Mouse (Mus musculus) urinary bladder, postnatal 10 days (tissue): ENCODE measurements around the gene Tbl1xr1.

Experiments
- DNase-seq: peaks from one replicate; pipeline ENCODE4 v3.0.0; 2022; ENCODE audit warnings: low spot score

The Tbl1xr1 gene

GRCm38 (mm10) chr3:22142846-22143641, 66.6 kb downstream of the Tbl1xr1 start:
- no peak for DNase-seq

GRCm38 (mm10) chr3:22144255-22144654, 67.8 kb downstream of the Tbl1xr1 start:
- no peak for DNase-seq

- no peak for DNase-seq
These were observed 71.0 kb downstream of the Tbl1xr1 start for GRCm38 (mm10) chr3:22147433-22147927.

GRCm38 (mm10) chr3:22148306-22148932, 72.0 kb downstream of the Tbl1xr1 start:
- no peak for DNase-seq

GRCm38 (mm10) chr3:22150872-22151530, 74.5 kb downstream of the Tbl1xr1 start:
- no peak for DNase-seq

- no peak for DNase-seq
These were observed 76.3 kb downstream of the Tbl1xr1 start for GRCm38 (mm10) chr3:22152773-22153172.

GRCm38 (mm10) chr3:22154522-22154921, 78.1 kb downstream of the Tbl1xr1 start:
- DNase-seq = no peak

- DNase-seq = no peak
These were observed 79.9 kb downstream of the Tbl1xr1 start for GRCm38 (mm10) chr3:22156397-22156796.

- DNase-seq = no peak
These were observed 86.5 kb downstream of the Tbl1xr1 start for GRCm38 (mm10) chr3:22162948-22163347.

GRCm38 (mm10) chr3:22167856-22168255, 91.4 kb downstream of the Tbl1xr1 start:
- no peak for DNase-seq

- DNase-seq = no peak
These were observed 92.0 kb downstream of the Tbl1xr1 start for GRCm38 (mm10) chr3:22168432-22168831.

GRCm38 (mm10) chr3:22171526-22171925, 95.1 kb downstream of the Tbl1xr1 start:
- no peak for DNase-seq

- DNase-seq = no peak
These were observed 96.0 kb downstream of the Tbl1xr1 start for GRCm38 (mm10) chr3:22172410-22172809.

GRCm38 (mm10) chr3:22173171-22173570, 96.7 kb downstream of the Tbl1xr1 start:
- no peak for DNase-seq

GRCm38 (mm10) chr3:22174232-22174631, 97.8 kb downstream of the Tbl1xr1 start:
- no peak for DNase-seq

- no peak for DNase-seq
These were observed 103.6 kb downstream of the Tbl1xr1 start for GRCm38 (mm10) chr3:22180076-22180475.

GRCm38 (mm10) chr3:22181026-22181425, 104.6 kb downstream of the Tbl1xr1 start:
- DNase-seq = no peak

GRCm38 (mm10) chr3:22185265-22185664, 108.8 kb downstream of the Tbl1xr1 start:
- no peak for DNase-seq

- DNase-seq = no peak
These were observed 114.0 kb downstream of the Tbl1xr1 start for GRCm38 (mm10) chr3:22190498-22190897.

- DNase-seq = no peak
These were observed 116.5 kb downstream of the Tbl1xr1 start for GRCm38 (mm10) chr3:22192931-22193330.

- DNase-seq = no peak
These were observed 117.9 kb downstream of the Tbl1xr1 start for GRCm38 (mm10) chr3:22194185-22194856.

GRCm38 (mm10) chr3:22198802-22199201, 122.3 kb downstream of the Tbl1xr1 start:
- DNase-seq = no peak
